Mouse (Mus musculus) gastrocnemius, adult 18-20 months (tissue): Measurements from ENCODE around the gene Elp5. TPM values are rescaled to one million over a fixed set of nuclear protein-coding genes. Genes with fewer than 3 reads are reported as not detected.

ENCODE experiments used
- DNase-seq: peaks from one replicate; pipeline ENCODE4 v3.0.0; 2021; ENCODE audit warnings: low spot score
- long read RNA-seq, 2 experiments: library from polyadenylated mRNA; stranded (forward); transcript quantifications; one replicate each; pipeline ENCODE4 v2.0.0; 2021
- total RNA-seq, 2 experiments: library from RNA; stranded (reverse); gene quantifications; 2 replicates each; pipeline ENCODE4 v1.2.3; 2021

The Elp5 gene
- total RNA-seq, result 10 to 100 TPM; 35.1 to 35.3 TPM
- long read RNA-seq, experiment 1, transcript Elp5-203 (7 exons, 1,259 nt), result major isoform, 5 of 29 reads
- long read RNA-seq, experiment 1, partial matches to known transcripts, result 18 of 29 reads
- long read RNA-seq, experiment 1, other reads (novel, unspliced or antisense), result 6 of 29 reads
- long read RNA-seq, experiment 2, partial matches to known transcripts, result 13 of 24 reads
- long read RNA-seq, experiment 2, other reads (novel, unspliced or antisense), result 5 of 24 reads

- DNase-seq, result no peak
Observed at GRCm38 (mm10) chr11:69982225-69982624, at the start of gene Elp5. Elp5 (minus strand) TSS chr11:69982517.

GRCm38 (mm10) chr11:70031321-70031670 is 49.0 kb upstream of the Elp5 start:
- DNase-seq, result no peak

GRCm38 (mm10) chr11:70030651-70031320 is 48.5 kb upstream of the Elp5 start:
- DNase-seq, result no peak

- DNase-seq, result no peak
Observed at GRCm38 (mm10) chr11:70029829-70030550, 47.7 kb upstream of the Elp5 start.

- DNase-seq, result peak; percentile 88
Observed at GRCm38 (mm10) chr11:70029130-70029801, 46.9 kb upstream of the Elp5 start.

- peak; percentile 41 for DNase-seq
Observed at GRCm38 (mm10) chr11:70028401-70029129, 46.2 kb upstream of the Elp5 start.

- DNase-seq, result no peak
Observed at GRCm38 (mm10) chr11:70027397-70027796, 45.1 kb upstream of the Elp5 start.

- DNase-seq, result peak; percentile 53
Observed at GRCm38 (mm10) chr11:70026689-70027088, 44.4 kb upstream of the Elp5 start.

GRCm38 (mm10) chr11:70024151-70024514 is 41.8 kb upstream of the Elp5 start:
- no peak for DNase-seq

GRCm38 (mm10) chr11:70023481-70024150 is 41.3 kb upstream of the Elp5 start:
- DNase-seq, result no peak

GRCm38 (mm10) chr11:70021264-70022132 is 39.2 kb upstream of the Elp5 start:
- DNase-seq, result peak; percentile 99

- peak; percentile 87 for DNase-seq
Observed at GRCm38 (mm10) chr11:70020731-70021263, 38.5 kb upstream of the Elp5 start.

- DNase-seq, result no peak
Observed at GRCm38 (mm10) chr11:70020022-70020631, 37.8 kb upstream of the Elp5 start.

- DNase-seq, result no peak
Observed at GRCm38 (mm10) chr11:70019495-70020021, 37.2 kb upstream of the Elp5 start.

GRCm38 (mm10) chr11:70018131-70018990 is 36.0 kb upstream of the Elp5 start:
- DNase-seq, result no peak

GRCm38 (mm10) chr11:70017199-70017767 is 35.0 kb upstream of the Elp5 start:
- DNase-seq, result no peak

GRCm38 (mm10) chr11:70016669-70017068 is 34.4 kb upstream of the Elp5 start, which contains the start of gene Dlg4:
Dlg4 (plus strand) TSS chr11:70016942.
- DNase-seq, result no peak
